ENCODE assay signal across 8 mouse cellular contexts in genomic region chr1:64119851-64120250, GRCm38 (mm10). TPM values are rescaled to one million over a fixed set of nuclear protein-coding genes. Genes with fewer than 3 reads are reported as not detected.
DNase-seq lines count a peak whose midpoint lies in the region; ATAC-seq and TF ChIP-seq lines count a peak whose summit lies in the region.

No protein-coding gene starts in this region.

- H3K9ac ChIP-seq in hindbrain, postnatal 0 days (replicated peaks; ENCODE audit: low read length), result peak overlapping the region; percentile 91
- H3K9ac ChIP-seq in limb, embryonic 11.5 days (ENCODE audit: low read length), result peak overlapping the region; percentile 68
- H3K9ac ChIP-seq in midbrain, embryonic 13.5 days (replicated peaks), result peak overlapping the region; percentile 94

- H3K4me3 ChIP-seq in gastrocnemius, adult 2 months, result peak overlapping the region; percentile 99
- peak overlapping the region; percentile 87 for H3K4me3 ChIP-seq in hindbrain, postnatal 0 days (ENCODE audit: low read length)
- peak overlapping the region; percentile 77 for H3K4me3 ChIP-seq in limb, embryonic 11.5 days (ENCODE audit: low read depth, low read length)
- H3K4me3 ChIP-seq in midbrain, embryonic 13.5 days (replicated peaks), result peak overlapping the region; percentile 79

- H3K9me3 ChIP-seq in hindbrain, postnatal 0 days (ENCODE audit: low read length), result no peaks in the 10 kb centered on the region
- H3K9me3 ChIP-seq in limb, embryonic 11.5 days (ENCODE audit: control insufficient read depth, low read length), result no peaks in the 10 kb centered on the region
- no peaks in the 10 kb centered on the region for H3K9me3 ChIP-seq in midbrain, embryonic 13.5 days

- WGBS in hindbrain, postnatal 0 days, result under 1% methylated on average over 8 of the region's 8 CpGs
- 6% methylated on average over 8 of the region's 8 CpGs for WGBS in limb, embryonic 11.5 days
- 2% methylated on average over 8 of the region's 8 CpGs for WGBS in midbrain, embryonic 13.5 days

- H3K27me3 ChIP-seq in hindbrain, postnatal 0 days (ENCODE audit: insufficient read depth, low read length), result no peaks in the 10 kb centered on the region
- H3K27me3 ChIP-seq in limb, embryonic 11.5 days (ENCODE audit: control insufficient read depth, insufficient read depth, low read length), result no peaks in the 10 kb centered on the region
- no peaks in the 10 kb centered on the region for H3K27me3 ChIP-seq in midbrain, embryonic 13.5 days

- intact Hi-C loops in heart, postnatal 25 days (cut with DNase I), result loop anchor here (2.0 to 10.0 kb wide), 9 partner anchors 33 to 355 kb away; partner anchors contain the start of gene 4933402D24Rik
- intact Hi-C loops in gastrocnemius, adult 2 months (cut with DNase I), result loop anchor here (2.0 to 10.0 kb wide), 9 partner anchors 33 to 415 kb away; partner anchors contain the start of gene Creb1

- H3K4me2 ChIP-seq in hindbrain, postnatal 0 days (ENCODE audit: low read depth, low read length), result peak overlapping the region; percentile 65
- H3K4me2 ChIP-seq in limb, embryonic 11.5 days (ENCODE audit: low read depth, severe bottlenecking), result peak overlapping the region; percentile 62
- peak overlapping the region; percentile 74 for H3K4me2 ChIP-seq in midbrain, embryonic 13.5 days (replicated peaks)

- peaks cover 29% of the 10 kb centered on the region for H3K4me1 ChIP-seq in hindbrain, postnatal 0 days (ENCODE audit: insufficient read depth, low read length)
- H3K4me1 ChIP-seq in limb, embryonic 11.5 days (ENCODE audit: control insufficient read depth, insufficient read depth, low read length), result peaks cover 4% of the 10 kb centered on the region; the same call in 1 of the 2 replicates
- peaks cover 53% of the 10 kb centered on the region for H3K4me1 ChIP-seq in midbrain, embryonic 13.5 days (replicated peaks)

- peak; percentile 96 for DNase-seq in heart, adult 11 months
- no peak for DNase-seq in heart, postnatal 25 days (ENCODE audit: low spot score)
- DNase-seq in cerebellum, adult 18-20 months, result peak; percentile 53 to 64
- DNase-seq in gastrocnemius, adult 2 months, result peak; percentile 42
- DNase-seq in hindbrain, postnatal 0 days (ENCODE audit: low spot score), result peak; percentile 60
- DNase-seq in limb, embryonic 11.5 days (ENCODE audit: low spot score), result peak; percentile 44
- DNase-seq in Muller cell, postnatal 12 days (ENCODE audit: inconsistent ontology term), result no peak

- TF ChIP-seq CTCF in gastrocnemius, adult 2 months (IDR thresholded peaks at IDR 0.05), result no peak
- no peak for TF ChIP-seq CTCF in hindbrain, postnatal 0 days (IDR thresholded peaks at IDR 0.05; ENCODE audit: low read depth)

- no peaks in the 10 kb centered on the region for H3K36me3 ChIP-seq in hindbrain, postnatal 0 days (ENCODE audit: insufficient read depth, low read length)
- H3K36me3 ChIP-seq in limb, embryonic 11.5 days (ENCODE audit: control insufficient read depth, insufficient read depth, low read length), result no peaks in the 10 kb centered on the region
- no peaks in the 10 kb centered on the region for H3K36me3 ChIP-seq in midbrain, embryonic 13.5 days

- no peak for ATAC-seq in hindbrain, postnatal 0 days
- ATAC-seq in limb, embryonic 11.5 days (ENCODE audit: insufficient number of reproducible peaks, low FRiP score, low TSS enrichment, low read depth), result no peak
- no peak for ATAC-seq in midbrain, embryonic 13.5 days

- peak overlapping the region; percentile 100 for H3K27ac ChIP-seq in gastrocnemius, adult 2 months
- peak overlapping the region; percentile 100 for H3K27ac ChIP-seq in hindbrain, postnatal 0 days
- no peak overlapping the region for H3K27ac ChIP-seq in limb, embryonic 11.5 days (replicated peaks; ENCODE audit: low read depth, low read length)
- H3K27ac ChIP-seq in midbrain, embryonic 13.5 days, result peak overlapping the region; percentile 100

RNA-seq across cellular contexts. Expression of gene Klf7, which starts 2.2 kb away (rescaled TPM):
- total RNA-seq in heart, postnatal 25 days (2021), result 10 to 100 TPM; 18.2 to 19.1 TPM
- total RNA-seq in gastrocnemius, adult 2 months (2021), result 10 to 100 TPM in 1 of 2 experiments, 1 to 10 TPM in 1; 7.6 to 12.6 TPM
- 47.3 and 48.0 TPM in 2 replicates for total RNA-seq in hindbrain, postnatal 0 days (2014; rRNA removed)
- 115 and 120 TPM in 2 replicates for polyA plus RNA-seq in hindbrain, postnatal 0 days (2015; fragmentation: Nextera tagmentation; extraction: Ambion mirVana)
- polyA plus RNA-seq in limb, embryonic 11.5 days (2014; fragmentation: Nextera tagmentation; extraction: Ambion mirVana), result 9.7 and 13.1 TPM in 2 replicates
- 84.5 and 92.2 TPM in 2 replicates for polyA plus RNA-seq in midbrain, embryonic 13.5 days (2015; fragmentation: Nextera tagmentation; extraction: Ambion mirVana)

Comparison
In these comparisons a context has a peak if more than half of its experiments do, and no peak if none do; other contexts are left out.
1. DNase-seq: peak in heart, adult 11 months (single experiment), cerebellum, adult 18-20 months (2 of 2), gastrocnemius, adult 2 months (single experiment), hindbrain, postnatal 0 days (single experiment) and limb, embryonic 11.5 days (single experiment); none in heart, postnatal 25 days (single experiment) and Muller cell, postnatal 12 days (single experiment).
2. Peak in every context shown above with its lines, with median percentiles within 50 percentile points of each other: H3K4me3 ChIP-seq, H3K4me2 ChIP-seq and H3K9ac ChIP-seq.